Mouse (Mus musculus) stomach, embryonic 16.5 days (tissue): ENCODE results near the gene Hoxa7. TPM values are rescaled to one million over a fixed set of nuclear protein-coding genes. Genes with fewer than 3 reads are reported as not detected.

Experiments used
- ATAC-seq: fragments of 200-750 bp; cut with Nextera tagmentation; 2 replicates; pipeline ENCODE4 v1.8.0; 2017; ENCODE audit warnings: moderate number of reproducible peaks, moderate TSS enrichment; ENCODE audit not compliant: insufficient read depth, low FRiP score
- H3K27ac ChIP-seq: fragments of 300-500 bp; sonication (generic); 2 replicates; pipeline ENCODE4 v1.5.1; 2014; ENCODE audit warnings: low read length
- H3K27me3 ChIP-seq: fragments of 300-500 bp; sonication (generic); 2 replicates; pipeline ENCODE4 v1.6.1; 2014; ENCODE audit warnings: low read length, control low read depth, mixed read lengths; ENCODE audit not compliant: control insufficient read depth, insufficient read depth
- H3K36me3 ChIP-seq: fragments of 300-500 bp; sonication (generic); 2 replicates; pipeline ENCODE4 v1.6.1; 2014; ENCODE audit warnings: low read length; ENCODE audit not compliant: control insufficient read depth, insufficient read depth
- H3K4me1 ChIP-seq: fragments of 300-500 bp; sonication (generic); 2 replicates; pipeline ENCODE4 v1.6.1; 2014; ENCODE audit warnings: low read length, control low read depth, mixed read lengths; ENCODE audit not compliant: control insufficient read depth, insufficient read depth
- H3K4me2 ChIP-seq: fragments of 300-500 bp; sonication (generic); 2 replicates; pipeline ENCODE4 v1.6.1; 2014; ENCODE audit warnings: low read depth, low read length, mixed read lengths
- H3K4me3 ChIP-seq: fragments of 300-500 bp; sonication (generic); replicated peaks from 2 replicates; pipeline ENCODE4 v1.5.1; 2014; ENCODE audit warnings: mild to moderate bottlenecking, low read length
- H3K9ac ChIP-seq: fragments of 300-500 bp; sonication (generic); 2 replicates; pipeline ENCODE4 v1.6.1; 2014; ENCODE audit warnings: low read length
- H3K9me3 ChIP-seq: fragments of 300-500 bp; sonication (generic); replicated peaks from 2 replicates; pipeline ENCODE4 v1.6.1; 2016; ENCODE audit warnings: low read length, control low read depth; ENCODE audit not compliant: control insufficient read depth
- WGBS: fragments of 180-500 bp; shearing (Covaris S2); extraction: QIAGEN DNeasy Blood & Tissue Kit; methylation state at CpG from one replicate; pipeline ENCODE4 v1.1.7; 2014; 5-methylcytosine and 5-hydroxymethylcytosine counted together
- polyA plus RNA-seq: library from polyadenylated mRNA; unstranded; fragments of >200 nt; fragmentation: Nextera tagmentation; extraction: Ambion mirVana; gene quantifications from 2 replicates; pipeline ENCODE4 v1.2.1, GENCODE M21; 2015

Hoxa7 gene
- polyA plus RNA-seq, 1 experiment from 2014 or later, result 10.8 TPM

GRCm38 (mm10) chr6:52235866-52236265 is 14.2 kb upstream of the Hoxa7 start:
- H3K27ac ChIP-seq, result no peak overlapping the region
- no peak overlapping the region for H3K9ac ChIP-seq
- H3K27me3 ChIP-seq, result peaks cover 87% of the 10 kb centered on the region
- 21% methylated on average over 6 of the region's 6 CpGs for WGBS
- no peaks in the 10 kb centered on the region for H3K36me3 ChIP-seq
- no peaks in the 10 kb centered on the region for H3K9me3 ChIP-seq
- H3K4me2 ChIP-seq, result no peak overlapping the region
- H3K4me3 ChIP-seq, result no peak overlapping the region
- no peak for ATAC-seq
- H3K4me1 ChIP-seq, result peaks cover 8% of the 10 kb centered on the region; the same call in 1 of the 2 replicates

GRCm38 (mm10) chr6:52235267-52235666 is 13.6 kb upstream of the Hoxa7 start:
- no peaks in the 10 kb centered on the region for H3K36me3 ChIP-seq
- H3K27me3 ChIP-seq, result peaks cover 87% of the 10 kb centered on the region
- no peak overlapping the region for H3K9ac ChIP-seq
- H3K4me2 ChIP-seq, result no peak overlapping the region
- no peak for ATAC-seq
- no peak overlapping the region for H3K27ac ChIP-seq
- peaks cover 8% of the 10 kb centered on the region; the same call in 1 of the 2 replicates for H3K4me1 ChIP-seq
- H3K9me3 ChIP-seq, result no peaks in the 10 kb centered on the region
- 31% methylated on average over 9 of the region's 9 CpGs for WGBS
- no peak overlapping the region for H3K4me3 ChIP-seq

GRCm38 (mm10) chr6:52234428-52235140 is 12.9 kb upstream of the Hoxa7 start:
- no peak for ATAC-seq
- Histone ChIP-seq H3K9ac (no peak overlapping the region), H3K27ac (no peak overlapping the region), H3K4me2 (0 out of 2 replicates have a peak overlapping the region, but pooled peaks have one; percentile 4), H3K36me3 (no peaks in the 10 kb centered on the region), H3K4me3 (peak overlapping the region; percentile 20; the same call in 1 of the 2 replicates), H3K27me3 (peaks cover 87% of the 10 kb centered on the region), H3K4me1 (peaks cover 4% of the 10 kb centered on the region; the same call in 1 of the 2 replicates), H3K9me3 (no peaks in the 10 kb centered on the region)
- 2% methylated on average over 68 of the region's 68 CpGs for WGBS

GRCm38 (mm10) chr6:52233546-52234427 is 12.1 kb upstream of the Hoxa7 start:
- Histone ChIP-seq H3K9ac (no peak overlapping the region), H3K27ac (no peak overlapping the region), H3K4me1 (peaks cover 4% of the 10 kb centered on the region; the same call in 1 of the 2 replicates), H3K27me3 (peaks cover 88% of the 10 kb centered on the region), H3K36me3 (no peaks in the 10 kb centered on the region), H3K4me3 (peak overlapping the region; percentile 20), H3K9me3 (no peaks in the 10 kb centered on the region), H3K4me2 (0 out of 2 replicates have a peak overlapping the region, but pooled peaks have one; percentile 4)
- 1% methylated on average over 66 of the region's 70 CpGs for WGBS
- ATAC-seq, result peak; percentile 48

GRCm38 (mm10) chr6:52232984-52233545 is 11.4 kb upstream of the Hoxa7 start:
- H3K4me3 ChIP-seq, result no peak overlapping the region
- H3K4me2 ChIP-seq, result no peak overlapping the region
- no peak overlapping the region for H3K9ac ChIP-seq

GRCm38 (mm10) chr6:52232568-52232965 is 10.9 kb upstream of the Hoxa7 start:
- ATAC-seq, result no peak
- no peak overlapping the region for H3K9ac ChIP-seq

More at GRCm38 (mm10) chr6:52232984-52233545, 11.4 kb upstream of the Hoxa7 start:
- WGBS, result 4% methylated on average over 23 of the region's 23 CpGs
- H3K36me3 ChIP-seq, result no peaks in the 10 kb centered on the region
- H3K27me3 ChIP-seq, result peaks cover 90% of the 10 kb centered on the region
- ATAC-seq, result no peak
- no peaks in the 10 kb centered on the region for H3K9me3 ChIP-seq
- no peak overlapping the region for H3K27ac ChIP-seq
- peaks cover 4% of the 10 kb centered on the region; the same call in 1 of the 2 replicates for H3K4me1 ChIP-seq

GRCm38 (mm10) chr6:52231885-52232567 is 10.4 kb upstream of the Hoxa7 start:
- Histone ChIP-seq H3K36me3 (no peaks in the 10 kb centered on the region), H3K27me3 (peaks cover 89% of the 10 kb centered on the region), H3K9me3 (no peaks in the 10 kb centered on the region), H3K4me2 (no peak overlapping the region), H3K4me3 (no peak overlapping the region), H3K27ac (no peak overlapping the region), H3K4me1 (peaks cover 4% of the 10 kb centered on the region; the same call in 1 of the 2 replicates), H3K9ac (no peak overlapping the region)
- no peak for ATAC-seq
- WGBS, result 3% methylated on average over 18 of the region's 18 CpGs

More at GRCm38 (mm10) chr6:52232568-52232965, 10.9 kb upstream of the Hoxa7 start:
- H3K4me2 ChIP-seq, result no peak overlapping the region
- no peaks in the 10 kb centered on the region for H3K36me3 ChIP-seq
- H3K27me3 ChIP-seq, result peaks cover 90% of the 10 kb centered on the region
- no peak overlapping the region for H3K27ac ChIP-seq
- whole genome bisulfite sequencing, result under 1% methylated on average over 18 of the region's 18 CpGs
- no peaks in the 10 kb centered on the region for H3K9me3 ChIP-seq
- peaks cover 4% of the 10 kb centered on the region; the same call in 1 of the 2 replicates for H3K4me1 ChIP-seq
- H3K4me3 ChIP-seq, result no peak overlapping the region

- H3K4me1 ChIP-seq, result peaks cover 4% of the 10 kb centered on the region; the same call in 1 of the 2 replicates
- no peaks in the 10 kb centered on the region for H3K36me3 ChIP-seq
- H3K9me3 ChIP-seq, result no peaks in the 10 kb centered on the region
- H3K4me2 ChIP-seq, result no peak within 1 kb of the TSS
- no peak for ATAC-seq
- peaks cover 87% of the 10 kb centered on the region for H3K27me3 ChIP-seq
- no peak within 1 kb of the TSS for H3K4me3 ChIP-seq
- 1% methylated on average over 32 of the region's 36 CpGs for WGBS
- no peak within 1 kb of the TSS for H3K27ac ChIP-seq
- no peak within 1 kb of the TSS for H3K9ac ChIP-seq
Observed at GRCm38 (mm10) chr6:52230516-52231165, 9.0 kb upstream of the Hoxa7 start, which contains the start of gene Hoxa9. TSS of gene Hoxa9 (minus strand) at chr6:52231089.
